Mouse (Mus musculus) activated CD4-positive, CD25-positive, alpha-beta regulatory T cell (primary cell): ENCODE data around the gene Mapkapk5. TPM values are rescaled to one million over a fixed set of nuclear protein-coding genes. Genes with fewer than 3 reads are reported as not detected.

ENCODE experiments used
- polyA plus RNA-seq, 2 experiments: library from polyadenylated mRNA; unstranded; fragments of 100-300 nt; shearing (Covaris generic); gene quantifications; one replicate each; pipeline ENCODE4 v1.2.1; 2017

Gene Mapkapk5
- polyA plus RNA-seq, result 10 to 100 TPM; 39.8 to 44.0 TPM

GRCm38 (mm10) chr5:121545793-121546529, at the start of gene Mapkapk5:
TSS of gene Mapkapk5 (minus strand) at chr5:121545905.

GRCm38 (mm10) chr5:121593451-121594401, 48.0 kb upstream of the Mapkapk5 start, which contains the start of gene Aldh2:
TSS of gene Aldh2 (minus strand) at chr5:121593824.

GRCm38 (mm10) chr5:121544910-121545792, 554 bp downstream of the Mapkapk5 start, which contains the start of the genes Adam1a and Gm42878:
TSS of gene Adam1a (minus strand) at chr5:121545482.
TSS of gene Gm42878 (minus strand) at chr5:121545482.

GRCm38 (mm10) chr5:121503231-121503630, 42.5 kb downstream of the Mapkapk5 start, which contains the start of gene Adam1b:
TSS of gene Adam1b (minus strand) at chr5:121503435.

Other genes starting within 250 kb of the Mapkapk5 start
- gene Trafd1, start 160.3 kb downstream of the Mapkapk5 start, polyA plus RNA-seq, result 10 to 100 TPM; 65.6 to 93.9 TPM
- 10 to 100 TPM; 26.1 to 31.5 TPM for gene Naa25, start 148.0 kb downstream of the Mapkapk5 start, polyA plus RNA-seq
- gene Tmem116, start 94.0 kb downstream of the Mapkapk5 start, polyA plus RNA-seq, result under 1 TPM; 0.30 to 0.57 TPM
- gene Erp29, start 93.4 kb downstream of the Mapkapk5 start, polyA plus RNA-seq, result 10 to 100 TPM; 62.8 to 76.4 TPM
- under 1 TPM; 0.07 to 0.22 TPM for gene Adam1b, start 42.5 kb downstream of the Mapkapk5 start, polyA plus RNA-seq
- gene Adam1a, start 423 bp downstream of the Mapkapk5 start, polyA plus RNA-seq, result 1 to 10 TPM in 1 of 2 experiments, under 1 TPM in 1; 0.76 to 1.2 TPM
- not detected for gene Gm42878, start 423 bp downstream of the Mapkapk5 start, polyA plus RNA-seq
- gene Aldh2, start 47.9 kb upstream of the Mapkapk5 start, polyA plus RNA-seq, result 10 to 100 TPM; 18.0 to 22.6 TPM
- under 1 TPM; 0.57 to 0.70 TPM for gene Acad12, start 73.0 kb upstream of the Mapkapk5 start, polyA plus RNA-seq
- 1 to 10 TPM; 4.6 to 5.2 TPM for gene Acad10, start 114.6 kb upstream of the Mapkapk5 start, polyA plus RNA-seq
- 10 to 100 TPM; 55.0 to 69.2 TPM for gene Brap, start 114.7 kb upstream of the Mapkapk5 start, polyA plus RNA-seq
- gene Atxn2, start 165.4 kb upstream of the Mapkapk5 start, polyA plus RNA-seq, result 10 to 100 TPM; 42.9 to 49.8 TPM